Mouse (Mus musculus): ENCODE measurements at regions not wholly inside any gene's neighbourhood (a gene's known extent, or its start where the extent isn't known, plus 50 kb on each side); places are given as distances from the start of the nearest gene placed in this dataset.

DNA sequence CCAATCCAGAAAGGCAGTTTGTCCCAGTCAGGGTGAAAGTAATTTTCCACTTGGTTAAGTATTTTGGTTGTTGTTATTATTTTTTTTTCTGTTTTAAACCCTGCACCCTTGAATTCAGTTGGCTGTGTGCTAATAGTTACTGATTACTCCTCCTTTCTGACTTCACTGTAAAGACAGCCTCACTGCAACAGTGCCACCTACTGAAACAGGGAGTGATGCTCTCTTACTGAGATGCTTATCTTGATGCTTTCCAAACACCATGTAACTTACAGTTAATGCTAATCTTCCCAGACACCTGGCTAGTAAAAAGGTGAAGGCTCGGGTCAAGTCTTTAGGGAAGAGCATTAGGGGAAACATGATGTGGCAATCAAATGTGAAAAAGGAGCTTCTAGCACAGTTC lies 294.9 kb downstream of the Pax1 start:
- no peaks in the 10 kb centered on the region for H3K4me1 ChIP-seq (ENCODE audit: control insufficient read depth, insufficient read depth, low read length)
- H3K36me3 ChIP-seq (ENCODE audit: control insufficient read depth, insufficient read depth, low read length): no peaks in the 10 kb centered on the region
- no peaks in the 10 kb centered on the region for H3K9me3 ChIP-seq (ENCODE audit: control insufficient read depth, low read length)
- no peak overlapping the region for H3K4me2 ChIP-seq (ENCODE audit: low read depth, low read length)
- H3K27ac ChIP-seq (replicated peaks; ENCODE audit: low read depth, low read length): no peak overlapping the region
- ATAC-seq (ENCODE audit: low read depth): no peak
- H3K27me3 ChIP-seq (replicated peaks; ENCODE audit: control insufficient read depth, insufficient read depth, low read length): no peaks in the 10 kb centered on the region
- no peak overlapping the region for H3K4me3 ChIP-seq (ENCODE audit: low read depth, low read length)
- DNase-seq (ENCODE audit: low spot score): peak; percentile 68
- WGBS: 8% methylated on average over 1 of the region's 1 CpGs
- no peak overlapping the region for H3K9ac ChIP-seq (ENCODE audit: low read depth, low read length)

DNA sequence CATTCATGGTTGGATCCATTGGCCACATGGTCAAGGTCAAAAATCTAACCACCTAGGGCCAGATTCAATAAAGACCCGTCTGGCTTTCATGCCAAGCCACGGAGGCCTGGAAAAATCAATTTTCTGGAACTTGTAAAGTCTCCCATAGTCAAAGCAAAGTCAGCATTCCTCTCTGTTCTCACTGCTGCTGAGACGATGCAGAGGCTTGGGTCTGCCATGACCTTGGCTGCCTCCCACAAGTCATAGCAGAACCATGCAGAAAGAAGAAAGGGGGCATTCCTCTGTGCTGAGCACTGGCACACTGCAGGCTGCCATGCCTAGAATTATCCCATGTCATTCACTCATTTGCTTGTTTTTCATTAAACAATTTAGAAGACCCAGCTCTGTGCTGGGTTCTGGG lies 288.5 kb downstream of the Pax1 start:
- DNase-seq (ENCODE audit: low spot score): no peak
- WGBS: 38% methylated on average over 3 of the region's 3 CpGs
- Histone ChIP-seq H3K4me1 (ENCODE audit: control insufficient read depth, insufficient read depth, low read length) (no peaks in the 10 kb centered on the region), H3K9me3 (ENCODE audit: control insufficient read depth, low read length) (no peaks in the 10 kb centered on the region), H3K27me3 (replicated peaks; ENCODE audit: control insufficient read depth, insufficient read depth, low read length) (no peaks in the 10 kb centered on the region), H3K9ac (ENCODE audit: low read depth, low read length) (no peak overlapping the region), H3K4me3 (ENCODE audit: low read depth, low read length) (no peak overlapping the region), H3K27ac (replicated peaks; ENCODE audit: low read depth, low read length) (no peak overlapping the region), H3K36me3 (ENCODE audit: control insufficient read depth, insufficient read depth, low read length) (no peaks in the 10 kb centered on the region), H3K4me2 (ENCODE audit: low read depth, low read length) (no peak overlapping the region)
- no peak for ATAC-seq (ENCODE audit: low read depth)

DNA sequence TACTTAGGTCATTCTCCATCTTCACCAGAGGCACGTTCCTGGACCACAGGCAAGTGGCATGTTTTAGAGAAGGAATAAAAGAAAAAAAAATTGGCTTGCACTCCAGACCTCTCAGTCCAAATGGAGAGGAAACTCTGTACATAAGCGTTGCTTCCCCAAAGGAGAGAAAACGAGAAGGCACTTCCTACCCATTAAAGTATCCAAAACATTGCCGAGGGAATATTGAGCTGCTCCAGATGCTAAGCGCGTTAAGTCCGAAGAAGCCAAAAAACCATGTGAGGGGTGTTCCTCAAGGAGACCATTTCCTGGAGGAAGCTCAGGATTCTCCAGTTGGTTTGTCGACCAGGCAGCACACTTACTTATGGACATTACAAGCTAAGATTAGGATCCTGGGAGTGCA lies 286.2 kb downstream of the Pax1 start:
- no peak overlapping the region for H3K9ac ChIP-seq (ENCODE audit: low read depth, low read length)
- no peak overlapping the region for H3K27ac ChIP-seq (replicated peaks; ENCODE audit: low read depth, low read length)
- no peaks in the 10 kb centered on the region for H3K9me3 ChIP-seq (ENCODE audit: control insufficient read depth, low read length)
- H3K4me3 ChIP-seq (ENCODE audit: low read depth, low read length): no peak overlapping the region
- 50% methylated on average over 8 of the region's 8 CpGs for WGBS
- no peaks in the 10 kb centered on the region for H3K27me3 ChIP-seq (replicated peaks; ENCODE audit: control insufficient read depth, insufficient read depth, low read length)
- H3K4me1 ChIP-seq (ENCODE audit: control insufficient read depth, insufficient read depth, low read length): no peaks in the 10 kb centered on the region
- H3K36me3 ChIP-seq (ENCODE audit: control insufficient read depth, insufficient read depth, low read length): no peaks in the 10 kb centered on the region
- H3K4me2 ChIP-seq (ENCODE audit: low read depth, low read length): no peak overlapping the region
- no peak for ATAC-seq (ENCODE audit: low read depth)
- peak; percentile 31 for DNase-seq (ENCODE audit: low spot score)

DNA sequence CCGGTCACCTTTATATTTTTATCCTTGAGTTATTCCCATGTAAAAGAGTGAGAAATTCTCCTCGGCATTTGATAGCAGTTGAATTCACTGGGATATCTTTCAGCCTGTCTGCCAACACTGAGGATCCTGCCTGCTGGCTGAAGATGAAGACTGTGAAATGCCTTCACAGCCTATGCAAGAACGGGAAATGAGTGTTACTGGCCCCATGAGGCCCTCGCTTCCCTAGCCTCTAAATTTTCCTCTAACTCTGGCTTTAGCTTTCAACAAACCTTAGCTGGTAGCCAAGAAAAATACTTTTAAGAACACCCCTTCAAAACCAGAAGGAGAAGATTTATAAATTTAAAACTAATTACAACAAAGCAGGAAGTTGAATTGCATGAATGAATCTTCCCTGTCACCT lies 285.8 kb downstream of the Pax1 start:
- no peaks in the 10 kb centered on the region for H3K27me3 ChIP-seq (replicated peaks; ENCODE audit: control insufficient read depth, insufficient read depth, low read length)
- H3K27ac ChIP-seq (replicated peaks; ENCODE audit: low read depth, low read length): no peak overlapping the region
- 64% methylated on average over 4 of the region's 4 CpGs for WGBS
- H3K9ac ChIP-seq (ENCODE audit: low read depth, low read length): no peak overlapping the region
- DNase-seq (ENCODE audit: low spot score) (no peak), ATAC-seq (ENCODE audit: low read depth) (no peak)
- no peak overlapping the region for H3K4me3 ChIP-seq (ENCODE audit: low read depth, low read length)
- no peaks in the 10 kb centered on the region for H3K9me3 ChIP-seq (ENCODE audit: control insufficient read depth, low read length)
- H3K36me3 ChIP-seq (ENCODE audit: control insufficient read depth, insufficient read depth, low read length): no peaks in the 10 kb centered on the region
- H3K4me2 ChIP-seq (ENCODE audit: low read depth, low read length): no peak overlapping the region
- H3K4me1 ChIP-seq (ENCODE audit: control insufficient read depth, insufficient read depth, low read length): no peaks in the 10 kb centered on the region

DNA sequence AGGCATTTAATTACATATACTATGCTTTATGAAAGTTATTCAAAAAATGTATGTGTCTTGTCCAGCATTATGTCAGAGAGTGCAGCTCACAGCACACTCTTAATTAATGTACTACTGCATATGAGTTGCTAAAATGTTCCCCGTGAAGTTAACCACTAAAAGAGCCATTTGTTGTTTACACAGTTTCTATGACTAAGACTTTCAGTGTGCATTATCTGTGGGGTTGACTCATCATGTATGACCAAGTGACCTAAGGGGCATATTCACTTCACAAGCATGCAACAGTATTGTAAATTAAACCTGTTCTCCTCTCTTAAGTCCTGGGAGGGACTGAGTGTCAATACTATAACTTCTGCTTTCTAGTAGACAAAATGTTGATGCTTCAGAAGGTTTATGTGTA lies 276.2 kb downstream of the Pax1 start:
- no peak overlapping the region for H3K4me2 ChIP-seq (ENCODE audit: low read depth, low read length)
- no peaks in the 10 kb centered on the region for H3K27me3 ChIP-seq (replicated peaks; ENCODE audit: control insufficient read depth, insufficient read depth, low read length)
- H3K4me1 ChIP-seq (ENCODE audit: control insufficient read depth, insufficient read depth, low read length): peaks cover 5% of the 10 kb centered on the region
- WGBS: 76% methylated on average over 1 of the region's 1 CpGs
- H3K27ac ChIP-seq (replicated peaks; ENCODE audit: low read depth, low read length): no peak overlapping the region
- DNase-seq (ENCODE audit: low spot score): no peak
- no peaks in the 10 kb centered on the region for H3K9me3 ChIP-seq (ENCODE audit: control insufficient read depth, low read length)
- no peak overlapping the region for H3K4me3 ChIP-seq (ENCODE audit: low read depth, low read length)
- H3K36me3 ChIP-seq (ENCODE audit: control insufficient read depth, insufficient read depth, low read length): no peaks in the 10 kb centered on the region
- no peak for ATAC-seq (ENCODE audit: low read depth)
- H3K9ac ChIP-seq (ENCODE audit: low read depth, low read length): no peak overlapping the region

DNA sequence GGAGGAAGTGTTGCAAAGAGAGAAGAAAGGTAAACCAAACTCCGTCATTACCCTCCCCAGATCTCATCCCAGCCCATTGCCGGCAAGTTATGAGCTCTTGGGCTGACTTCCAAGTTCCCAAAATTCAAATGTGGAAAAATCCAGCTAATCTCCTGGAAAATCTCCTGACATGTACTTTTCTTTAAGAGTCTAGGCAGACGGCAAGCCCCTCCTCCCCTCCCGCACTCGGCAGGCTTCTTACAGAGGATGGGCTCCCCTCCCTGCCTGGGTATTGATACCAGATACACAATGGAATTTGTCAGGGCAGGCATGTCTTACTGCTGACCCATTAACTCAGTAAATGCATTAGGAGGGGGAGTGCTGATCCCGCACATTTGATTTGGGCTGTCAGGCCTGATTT lies 271.0 kb downstream of the Pax1 start:
- no peak overlapping the region for H3K4me3 ChIP-seq (ENCODE audit: low read depth, low read length)
- ATAC-seq (ENCODE audit: low read depth) (peak; percentile 77), DNase-seq (ENCODE audit: low spot score) (peak; percentile 79)
- H3K36me3 ChIP-seq (ENCODE audit: control insufficient read depth, insufficient read depth, low read length): no peaks in the 10 kb centered on the region
- no peaks in the 10 kb centered on the region for H3K9me3 ChIP-seq (ENCODE audit: control insufficient read depth, low read length)
- 0 out of 2 replicates have a peak, but pooled peaks cover 3% of the 10 kb centered on the region for H3K27me3 ChIP-seq (replicated peaks; ENCODE audit: control insufficient read depth, insufficient read depth, low read length)
- H3K4me2 ChIP-seq (ENCODE audit: low read depth, low read length): peak overlapping the region; percentile 7; the same call in 1 of the 2 replicates
- 20% methylated on average over 6 of the region's 6 CpGs for whole genome bisulfite sequencing
- H3K27ac ChIP-seq (replicated peaks; ENCODE audit: low read depth, low read length): no peak overlapping the region
- H3K9ac ChIP-seq (ENCODE audit: low read depth, low read length): no peak overlapping the region
- H3K4me1 ChIP-seq (ENCODE audit: control insufficient read depth, insufficient read depth, low read length): peaks cover 8% of the 10 kb centered on the region

DNA sequence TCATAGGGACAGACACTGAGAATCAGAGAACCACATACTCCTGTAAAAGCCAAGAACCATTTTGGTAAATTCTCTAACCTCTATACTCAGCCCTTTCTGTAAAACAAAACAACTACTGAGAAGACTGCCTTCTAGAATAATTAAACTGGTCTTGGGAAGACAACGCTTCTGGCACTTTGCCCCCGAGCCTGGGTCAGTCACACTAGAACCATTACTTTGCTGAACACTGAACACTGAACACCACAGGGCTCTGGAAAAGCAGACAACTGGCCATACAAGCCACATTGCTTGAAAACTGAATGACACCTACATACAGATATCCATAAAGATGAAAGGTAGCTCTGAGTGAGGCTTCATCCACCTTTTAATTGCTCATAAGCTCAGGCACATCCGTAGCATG lies 268.0 kb downstream of the Pax1 start:
- Histone ChIP-seq H3K27ac (replicated peaks; ENCODE audit: low read depth, low read length) (no peak overlapping the region), H3K4me2 (ENCODE audit: low read depth, low read length) (no peak overlapping the region), H3K4me1 (ENCODE audit: control insufficient read depth, insufficient read depth, low read length) (peaks cover 13% of the 10 kb centered on the region), H3K4me3 (ENCODE audit: low read depth, low read length) (no peak overlapping the region), H3K9ac (ENCODE audit: low read depth, low read length) (no peak overlapping the region), H3K9me3 (ENCODE audit: control insufficient read depth, low read length) (no peaks in the 10 kb centered on the region), H3K36me3 (ENCODE audit: control insufficient read depth, insufficient read depth, low read length) (no peaks in the 10 kb centered on the region), H3K27me3 (replicated peaks; ENCODE audit: control insufficient read depth, insufficient read depth, low read length) (0 out of 2 replicates have a peak, but pooled peaks cover 3% of the 10 kb centered on the region)
- DNase-seq (ENCODE audit: low spot score) (no peak), ATAC-seq (ENCODE audit: low read depth) (no peak)
- WGBS: 48% methylated on average over 3 of the region's 3 CpGs

DNA sequence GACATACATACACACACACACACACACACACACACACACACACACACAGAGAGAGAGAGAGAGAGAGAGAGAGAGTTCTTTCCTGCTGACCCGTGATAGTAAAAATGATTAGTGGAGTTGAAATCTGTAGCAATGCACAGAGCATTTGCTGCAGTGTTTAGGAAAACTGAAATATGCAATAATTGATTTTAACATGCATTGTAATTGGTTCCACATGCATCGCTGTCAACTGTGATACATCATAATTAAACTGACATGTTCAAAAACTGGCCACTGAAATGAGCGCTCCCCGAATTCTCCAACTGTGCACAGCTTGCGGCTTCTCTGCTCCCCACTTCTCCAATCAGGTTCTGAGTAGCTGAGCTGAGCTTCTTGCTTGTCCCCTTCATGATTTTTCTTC lies 265.4 kb downstream of the Pax1 start:
- DNase-seq (ENCODE audit: low spot score): peak; percentile 38

DNA sequence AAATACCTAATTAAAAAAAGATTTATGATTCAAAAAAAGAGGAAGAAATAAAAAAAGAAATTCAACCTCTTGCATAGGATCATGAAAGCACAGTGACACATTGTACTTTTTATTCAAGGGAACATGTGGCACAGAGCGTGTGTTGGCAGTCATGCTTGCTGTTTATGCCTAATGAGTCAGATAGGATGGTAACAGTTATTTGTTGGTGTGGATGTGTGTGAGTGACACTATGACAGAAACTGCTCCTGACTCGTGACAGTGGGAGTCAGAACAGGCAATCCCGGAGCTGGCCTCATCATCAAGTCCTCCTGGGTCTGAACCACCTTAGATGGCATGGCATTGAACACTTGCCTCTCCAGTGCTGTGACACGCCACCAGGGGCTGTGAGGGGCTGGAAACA lies 261.4 kb downstream of the Pax1 start:
- WGBS: 79% methylated on average over 4 of the region's 4 CpGs
- H3K27ac ChIP-seq (replicated peaks; ENCODE audit: low read depth, low read length): no peak overlapping the region
- H3K27me3 ChIP-seq (replicated peaks; ENCODE audit: control insufficient read depth, insufficient read depth, low read length): no peaks in the 10 kb centered on the region
- H3K9ac ChIP-seq (ENCODE audit: low read depth, low read length): no peak overlapping the region
- DNase-seq (ENCODE audit: low spot score): no peak
- H3K9me3 ChIP-seq (ENCODE audit: control insufficient read depth, low read length): no peaks in the 10 kb centered on the region
- no peaks in the 10 kb centered on the region for H3K36me3 ChIP-seq (ENCODE audit: control insufficient read depth, insufficient read depth, low read length)
- H3K4me2 ChIP-seq (ENCODE audit: low read depth, low read length): no peak overlapping the region
- peaks cover 5% of the 10 kb centered on the region; the same call in 1 of the 2 replicates for H3K4me1 ChIP-seq (ENCODE audit: control insufficient read depth, insufficient read depth, low read length)
- ATAC-seq (ENCODE audit: low read depth): no peak
- H3K4me3 ChIP-seq (ENCODE audit: low read depth, low read length): no peak overlapping the region

More for the DNA sequence above, 265.4 kb downstream of the Pax1 start:
- Histone ChIP-seq H3K36me3 (ENCODE audit: control insufficient read depth, insufficient read depth, low read length) (no peaks in the 10 kb centered on the region), H3K4me3 (ENCODE audit: low read depth, low read length) (no peak overlapping the region), H3K27me3 (replicated peaks; ENCODE audit: control insufficient read depth, insufficient read depth, low read length) (0 out of 2 replicates have a peak, but pooled peaks cover 3% of the 10 kb centered on the region), H3K4me1 (ENCODE audit: control insufficient read depth, insufficient read depth, low read length) (peaks cover 5% of the 10 kb centered on the region; the same call in 1 of the 2 replicates), H3K9me3 (ENCODE audit: control insufficient read depth, low read length) (no peaks in the 10 kb centered on the region), H3K4me2 (ENCODE audit: low read depth, low read length) (no peak overlapping the region), H3K27ac (replicated peaks; ENCODE audit: low read depth, low read length) (no peak overlapping the region), H3K9ac (ENCODE audit: low read depth, low read length) (no peak overlapping the region)
- WGBS: 59% methylated on average over 5 of the region's 5 CpGs
- ATAC-seq (ENCODE audit: low read depth): no peak
